17 mouse cellular contexts compared by ENCODE assay signal in genomic region chr9:41792173-41792829, GRCm38 (mm10).
DNase-seq lines count a peak whose midpoint lies in the region; ATAC-seq and TF ChIP-seq lines count a peak whose summit lies in the region.
"Had no signal": no experiment of that assay in that cellular context is flagged by ENCODE, and none has a peak within 500 bp of the region (broad histone marks: within the 10 kb centered on the region; RNA-seq: fewer than 3 reads in every experiment).

No protein-coding gene starts in this region.

- no peaks in the 10 kb centered on the region for H3K9me3 ChIP-seq in embryonic facial prominence, embryonic 13.5 days
- H3K9me3 ChIP-seq in forebrain, postnatal 0 days (ENCODE audit: low read length): no peaks in the 10 kb centered on the region
- H3K9me3 ChIP-seq: hindbrain, embryonic 12.5 days; kidney, embryonic 15.5 days; limb, embryonic 12.5 days; liver, embryonic 13.5 days; midbrain, embryonic 10.5 days had no signal

- ATAC-seq in embryonic facial prominence, embryonic 13.5 days (ENCODE audit: insufficient number of reproducible peaks, insufficient read depth, low FRiP score, low TSS enrichment, low read depth): no peak
- ATAC-seq in forebrain, postnatal 0 days: peak; percentile 3; the same call in 1 of the 2 replicates
- no peak for ATAC-seq in monocyte, adult 5-6 weeks (replicated peaks; ENCODE audit: insufficient number of reproducible peaks, low FRiP score, low TSS enrichment, poor library complexity, severe bottlenecking)

- no peak overlapping the region; the same call in 1 of the 2 replicates for H3K9ac ChIP-seq in embryonic facial prominence, embryonic 13.5 days
- no peak overlapping the region for H3K9ac ChIP-seq in forebrain, postnatal 0 days
- H3K9ac ChIP-seq: hindbrain, embryonic 12.5 days; kidney, embryonic 15.5 days; limb, embryonic 12.5 days; liver, embryonic 13.5 days had no signal

- H3K27ac ChIP-seq in embryonic facial prominence, embryonic 13.5 days: peak overlapping the region; percentile 75
- H3K27ac ChIP-seq in forebrain, postnatal 0 days (ENCODE audit: low read depth, low read length): peak overlapping the region; percentile 23; the same call in 1 of the 2 replicates
- H3K27ac ChIP-seq: hindbrain, embryonic 12.5 days; kidney, embryonic 15.5 days; limb, embryonic 12.5 days; liver, embryonic 13.5 days; midbrain, embryonic 10.5 days had no signal

- TF ChIP-seq CTCF in forebrain, postnatal 0 days (IDR thresholded peaks at IDR 0.05; ENCODE audit: low read depth): no peak

- no peak overlapping the region for H3K4me3 ChIP-seq in embryonic facial prominence, embryonic 13.5 days
- no peak overlapping the region for H3K4me3 ChIP-seq in forebrain, postnatal 0 days (ENCODE audit: low read depth, low read length)
- H3K4me3 ChIP-seq: hindbrain, embryonic 12.5 days; kidney, embryonic 15.5 days; limb, embryonic 12.5 days; liver, embryonic 13.5 days; midbrain, embryonic 10.5 days had no signal

- no peak overlapping the region for H3K4me2 ChIP-seq in embryonic facial prominence, embryonic 13.5 days
- H3K4me2 ChIP-seq in forebrain, postnatal 0 days (ENCODE audit: low read depth): no peak overlapping the region
- H3K4me2 ChIP-seq: hindbrain, embryonic 12.5 days; kidney, embryonic 15.5 days; limb, embryonic 12.5 days; liver, embryonic 13.5 days had no signal

- 59% methylated on average over 4 of the region's 4 CpGs for WGBS in embryonic facial prominence, embryonic 13.5 days
- 32% methylated on average over 4 of the region's 4 CpGs for WGBS in forebrain, postnatal 0 days

- peak; percentile 37 to 43 for DNase-seq in cerebellum, postnatal 10 days
- no peak for DNase-seq in cerebellum, adult 11 months
- DNase-seq in lung, postnatal 36 days: peak; percentile 6
- DNase-seq in lung, postnatal 4 days: no peak
- peak; percentile 54 for DNase-seq in forebrain, postnatal 0 days
- DNase-seq: adrenal gland, adult 2 months; gastrocnemius, postnatal 10 days; liver, embryonic 13.5 days; lung, postnatal 14 days; thymus, postnatal 14 days had no signal

- peaks cover 39% of the 10 kb centered on the region for H3K4me1 ChIP-seq in embryonic facial prominence, embryonic 13.5 days
- peaks cover 6% of the 10 kb centered on the region; the same call in 1 of the 2 replicates for H3K4me1 ChIP-seq in forebrain, postnatal 0 days (ENCODE audit: insufficient read depth)
- H3K4me1 ChIP-seq: liver, embryonic 13.5 days had no signal

- H3K36me3 ChIP-seq in embryonic facial prominence, embryonic 13.5 days: no peaks in the 10 kb centered on the region
- no peaks in the 10 kb centered on the region for H3K36me3 ChIP-seq in forebrain, postnatal 0 days (ENCODE audit: insufficient read depth)
- H3K36me3 ChIP-seq: hindbrain, embryonic 12.5 days; kidney, embryonic 15.5 days; limb, embryonic 12.5 days; liver, embryonic 13.5 days; midbrain, embryonic 10.5 days had no signal

- H3K27me3 ChIP-seq in embryonic facial prominence, embryonic 13.5 days: no peaks in the 10 kb centered on the region
- H3K27me3 ChIP-seq in forebrain, postnatal 0 days (ENCODE audit: insufficient read depth, low read length): no peaks in the 10 kb centered on the region
- H3K27me3 ChIP-seq: CH12.LX; hindbrain, embryonic 12.5 days; kidney, embryonic 15.5 days; limb, embryonic 12.5 days; liver, embryonic 13.5 days had no signal

Comparison
In these comparisons a context has a peak if more than half of its experiments do, and no peak if none do; other contexts are left out.
1. DNase-seq: peak in cerebellum, postnatal 10 days (2 of 2), lung, postnatal 36 days (single experiment) and forebrain, postnatal 0 days (single experiment); none in cerebellum, adult 11 months (single experiment) and lung, postnatal 4 days (0 of 2).